Mouse (Mus musculus): Measurements from ENCODE around the gene Slc29a3.

GRCm38 (mm10) chr10:60737886-60738640, 14.5 kb downstream of the Slc29a3 start:
- TF ChIP-seq CTCF (IDR thresholded peaks at IDR 0.05; ENCODE audit: extremely low read depth, insufficient read depth, low read length): no peak
- no peak for TF ChIP-seq POLR2A (IDR thresholded peaks at IDR 0.05; ENCODE audit: extremely low read depth, insufficient read depth, low read length)

All from cortical plate, adult 2 months (tissue).